Mouse (Mus musculus): Measurements from ENCODE around the gene Cx3cl1.

Cx3cl1 gene

DNA sequence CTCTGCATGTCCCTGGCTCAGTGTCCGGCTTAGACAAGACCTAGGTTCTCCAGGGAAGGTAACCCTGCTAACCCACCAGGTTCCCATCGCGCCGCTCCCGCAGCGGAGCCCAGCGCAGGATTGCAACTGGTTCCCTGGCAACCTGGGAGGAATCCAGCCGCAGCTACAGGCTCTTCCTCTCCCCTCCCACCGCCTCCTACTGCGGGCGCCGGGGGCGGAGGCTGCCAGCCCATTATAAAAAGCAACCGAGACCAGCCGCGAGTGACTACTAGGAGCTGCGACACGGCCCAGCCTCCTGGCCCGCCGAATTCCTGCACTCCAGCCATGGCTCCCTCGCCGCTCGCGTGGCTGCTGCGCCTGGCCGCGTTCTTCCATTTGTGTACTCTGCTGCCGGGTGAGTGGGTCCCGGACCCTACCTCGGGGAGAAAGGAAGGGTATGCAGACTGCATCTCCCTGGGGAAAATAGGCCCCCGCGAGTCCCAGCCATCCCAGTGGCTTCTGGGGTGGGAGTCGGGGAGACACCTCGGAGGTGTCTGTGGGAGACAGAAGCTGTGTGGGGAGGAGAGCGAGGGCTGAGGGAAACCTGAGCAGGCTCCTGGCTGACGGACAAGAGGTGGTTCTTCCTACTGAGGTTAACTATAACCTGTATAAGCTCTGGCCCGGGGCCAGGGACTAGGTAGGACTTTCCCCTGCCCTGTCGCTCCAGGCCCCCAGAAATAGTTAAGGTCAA is at the start of gene Cx3cl1:
TSS of gene Cx3cl1 (plus strand) at position 69 of the 730 bp plus-strand sequence.
- peak; percentile 90 for DNase-seq (ENCODE audit: low read depth, low spot score)

DNA sequence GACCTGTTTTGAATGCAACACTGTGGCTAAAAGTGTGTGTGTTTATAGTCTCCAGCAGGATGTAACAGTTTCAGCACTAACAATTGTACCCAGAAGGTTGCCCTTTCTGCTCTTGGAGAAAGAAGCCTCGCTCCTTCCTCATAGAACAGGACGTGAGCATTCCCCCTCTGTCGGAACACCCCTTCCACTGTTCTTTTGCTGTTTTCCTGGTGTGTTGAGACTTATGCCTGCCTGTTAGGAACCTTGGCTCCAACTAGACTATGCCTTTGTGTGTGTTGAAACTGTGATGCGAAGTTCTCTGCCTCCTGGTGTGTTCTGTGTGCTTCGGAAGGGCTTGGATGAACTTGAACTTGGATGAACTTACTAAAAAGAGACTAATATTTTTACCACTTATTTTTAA is 45.8 kb upstream of the Cx3cl1 start:
- DNase-seq (ENCODE audit: low read depth, low spot score) = no peak

DNA sequence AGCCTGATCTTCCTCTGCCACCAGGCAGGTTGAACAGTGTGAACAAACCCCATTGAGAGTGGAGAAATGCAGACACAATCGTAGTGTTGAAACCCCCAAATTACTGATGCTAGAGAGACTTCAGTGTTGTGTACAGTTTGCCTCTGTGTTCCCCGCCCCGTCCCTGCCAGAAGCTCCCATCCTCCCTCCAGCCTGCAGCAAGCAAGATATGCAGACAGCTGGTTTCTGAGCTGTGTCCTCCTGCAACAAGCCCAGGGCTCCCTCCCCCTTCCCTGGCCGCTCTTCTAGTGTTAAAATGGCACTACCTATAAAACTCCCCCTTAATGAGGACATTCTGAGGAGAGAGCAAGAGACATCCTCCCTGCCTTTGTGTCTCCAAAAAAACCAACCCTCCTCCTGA is 42.5 kb upstream of the Cx3cl1 start:
- DNase-seq (ENCODE audit: low read depth, low spot score) = no peak

DNA sequence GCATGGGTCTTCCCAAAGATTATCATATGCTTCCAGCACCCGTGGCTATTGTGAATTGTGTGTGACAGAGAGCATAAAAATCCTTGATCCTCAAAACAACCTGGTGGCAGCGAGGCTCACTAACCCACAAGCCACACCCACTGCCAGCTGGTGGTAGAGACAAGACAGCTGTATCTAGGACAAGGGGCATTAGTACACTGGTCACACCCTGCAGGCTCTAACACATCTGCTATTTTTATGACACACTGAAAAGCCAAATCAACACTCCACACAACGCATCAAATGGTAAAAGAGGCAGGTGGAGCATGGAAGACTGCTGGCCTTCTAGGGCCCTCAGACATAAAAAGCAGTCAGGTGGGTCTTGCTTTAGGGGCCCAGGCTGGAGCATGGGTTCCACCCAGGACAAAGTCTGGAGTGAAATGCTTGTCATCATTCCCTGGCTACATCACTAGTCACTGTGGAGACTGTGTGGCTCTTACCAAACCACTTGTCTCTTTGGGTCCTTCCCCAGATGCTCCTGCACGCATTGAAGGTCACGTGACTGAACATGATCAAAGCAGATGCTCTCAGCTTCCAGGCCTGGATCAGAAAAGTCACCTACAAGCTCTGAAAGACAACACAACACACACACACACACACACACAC is 37.9 kb upstream of the Cx3cl1 start:
- DNase-seq (ENCODE audit: low read depth, low spot score) = no peak

DNA sequence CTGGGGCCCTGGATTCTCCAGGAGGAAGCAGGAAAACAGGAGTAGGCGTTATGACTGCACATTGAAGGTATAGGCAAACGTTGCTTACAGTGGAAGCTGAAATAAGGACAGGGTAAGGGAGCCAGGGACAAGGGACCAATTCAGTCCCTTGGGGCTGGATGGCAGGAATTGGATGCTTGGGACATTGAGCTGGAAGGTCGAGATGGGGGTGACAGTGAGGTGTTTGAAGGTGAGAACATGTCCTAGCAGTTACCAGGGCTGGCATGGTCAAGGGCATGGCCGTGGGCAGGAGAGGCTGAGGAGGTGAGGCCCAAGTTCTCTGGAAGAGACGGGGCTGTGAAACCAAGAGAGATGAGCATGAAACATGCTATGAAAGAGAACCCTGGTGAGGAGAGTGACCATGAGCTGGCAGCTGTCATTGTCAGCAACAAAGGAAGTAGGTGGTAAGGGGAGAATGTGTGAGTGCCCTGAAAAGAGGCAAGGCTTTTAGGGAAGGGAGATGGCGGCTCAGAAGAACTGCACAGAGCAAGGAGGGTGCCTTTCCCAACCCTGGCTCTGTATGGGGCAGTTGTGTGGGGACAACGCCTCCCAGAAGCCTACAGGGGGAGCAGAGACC is 37.0 kb upstream of the Cx3cl1 start:
- DNase-seq (ENCODE audit: low read depth, low spot score) = peak; percentile 20

DNA sequence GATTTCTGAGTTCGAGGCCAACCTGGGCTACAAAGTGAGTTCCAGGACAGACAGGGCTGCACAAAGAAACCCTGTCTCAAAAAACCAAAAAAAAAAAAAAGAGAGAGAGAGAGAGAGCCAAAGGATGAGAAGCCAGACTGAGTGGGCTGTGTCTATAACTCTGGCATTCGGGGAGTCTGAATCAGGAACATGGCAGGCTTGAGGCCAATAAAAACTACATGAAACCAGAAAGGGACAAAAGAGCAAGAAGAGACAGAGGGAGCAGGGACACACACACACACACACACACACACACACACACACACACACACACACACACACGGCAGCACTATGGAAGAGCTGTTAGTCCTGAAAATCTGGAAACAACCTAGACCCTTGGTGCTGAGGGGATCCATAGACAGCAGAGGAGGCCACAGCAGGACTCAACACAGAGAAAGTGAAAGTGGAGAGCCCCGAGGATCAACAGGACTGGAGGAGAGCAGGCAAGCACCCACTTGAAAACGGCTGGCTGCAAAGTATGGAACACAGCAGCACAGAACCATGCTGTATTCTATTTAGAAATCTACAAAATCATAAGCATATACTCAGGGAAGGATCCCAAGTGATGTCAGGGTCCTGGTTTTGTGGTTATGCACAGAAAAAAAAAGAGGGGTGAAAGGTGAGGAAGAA is 36.2 kb upstream of the Cx3cl1 start:
- no peak for DNase-seq (ENCODE audit: low read depth, low spot score)

DNA sequence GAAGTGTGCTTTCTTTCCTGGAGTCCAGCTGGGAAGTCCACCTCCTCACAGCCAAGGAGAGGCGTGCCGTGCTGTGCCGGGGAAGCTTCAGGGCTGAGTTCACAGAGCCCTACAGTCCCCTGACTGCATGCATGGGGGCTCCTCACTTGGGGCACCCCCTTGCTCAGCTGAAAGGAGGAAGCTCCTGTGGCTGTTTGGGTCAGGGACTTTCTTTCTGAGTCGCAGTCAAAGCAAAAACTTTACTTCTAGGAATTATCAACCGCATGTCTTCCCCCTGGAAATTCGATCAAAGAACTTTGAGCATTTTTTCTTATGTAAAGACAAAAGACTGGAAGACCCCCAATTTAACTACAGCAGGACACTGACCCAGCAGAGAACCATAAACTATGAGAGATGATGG is 32.0 kb upstream of the Cx3cl1 start:
- DNase-seq (ENCODE audit: low read depth, low spot score) = no peak

DNA sequence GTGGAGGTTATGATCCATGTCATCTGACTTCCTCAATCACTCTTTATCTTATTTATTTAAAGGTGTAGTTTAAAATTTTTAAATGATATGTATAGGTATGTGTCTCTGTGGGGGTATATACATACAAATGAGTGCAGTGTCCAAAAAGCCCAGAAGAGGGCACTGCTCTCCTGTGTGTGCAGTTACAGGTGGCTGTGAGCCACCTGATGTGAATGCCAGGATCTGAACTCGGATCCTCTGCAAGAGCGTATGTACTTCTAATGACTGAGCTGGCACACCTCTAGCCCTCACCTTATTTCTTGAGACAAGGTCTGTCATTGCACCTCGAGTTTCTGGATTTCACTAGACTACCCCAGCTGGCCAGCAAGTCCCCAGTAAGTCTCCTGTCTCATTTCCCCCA is 31.2 kb upstream of the Cx3cl1 start:
- peak; percentile 33 for DNase-seq (ENCODE audit: low read depth, low spot score)

DNA sequence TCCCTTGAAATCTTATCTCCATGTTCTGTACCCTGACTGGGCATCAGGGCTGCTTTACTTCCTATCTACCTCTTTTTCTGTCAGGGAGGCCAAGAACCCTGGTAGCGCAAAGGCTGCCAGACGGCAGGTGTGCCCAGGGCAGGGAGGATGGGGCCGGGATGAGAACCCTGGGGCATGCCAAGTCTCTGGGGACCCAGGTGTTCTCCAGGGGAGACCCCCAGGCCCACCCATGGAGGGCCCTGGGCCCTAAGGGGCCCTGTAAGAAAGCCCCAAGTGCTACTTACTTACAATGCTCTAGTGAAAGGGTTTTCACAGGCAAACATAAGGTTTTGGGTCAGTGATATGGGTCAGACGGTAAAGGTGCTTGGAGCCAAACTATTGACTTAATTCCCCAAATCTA is 30.1 kb upstream of the Cx3cl1 start:
- DNase-seq (ENCODE audit: low read depth, low spot score) = no peak

DNA sequence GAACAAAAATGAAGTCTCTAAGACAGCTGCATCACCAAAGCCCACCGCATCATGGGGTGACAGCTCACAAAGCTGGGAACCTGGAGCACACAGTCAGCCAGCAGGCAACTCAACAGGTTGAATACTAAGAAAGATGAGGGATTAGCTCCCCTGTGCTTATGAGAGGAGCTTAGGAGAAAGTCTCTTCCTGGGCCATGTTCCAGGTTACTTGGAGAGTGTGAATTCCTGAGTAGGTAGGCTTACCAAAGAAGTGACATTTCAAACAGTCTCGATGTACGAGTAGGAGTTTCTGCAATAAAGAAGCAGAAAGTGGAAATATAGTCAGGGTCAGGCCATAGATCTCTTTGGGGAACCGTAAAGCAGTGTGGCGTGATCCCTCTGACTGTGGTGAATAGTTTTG is 27.3 kb upstream of the Cx3cl1 start:
- no peak for DNase-seq (ENCODE audit: low read depth, low spot score)

DNA sequence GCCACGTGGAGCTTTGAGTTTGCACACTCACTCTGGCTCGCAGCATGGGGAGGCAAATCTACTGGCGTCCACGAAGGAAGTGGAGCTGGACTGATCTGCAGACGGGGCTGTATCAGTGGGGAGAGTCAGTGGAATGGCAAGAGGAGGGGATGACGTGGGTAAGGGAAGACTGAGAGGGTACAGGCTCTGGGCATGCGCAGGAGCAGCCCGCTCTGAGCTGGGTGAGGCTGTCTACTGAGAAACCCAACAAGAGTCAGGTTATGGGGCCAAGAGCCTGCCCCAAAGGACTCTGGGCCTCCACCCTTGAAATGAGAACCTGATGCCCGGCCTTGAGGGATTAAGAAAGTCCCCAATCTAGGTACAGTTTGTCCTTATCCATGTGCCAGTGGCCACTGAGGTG is 26.8 kb upstream of the Cx3cl1 start:
- DNase-seq (ENCODE audit: low read depth, low spot score) = no peak

DNA sequence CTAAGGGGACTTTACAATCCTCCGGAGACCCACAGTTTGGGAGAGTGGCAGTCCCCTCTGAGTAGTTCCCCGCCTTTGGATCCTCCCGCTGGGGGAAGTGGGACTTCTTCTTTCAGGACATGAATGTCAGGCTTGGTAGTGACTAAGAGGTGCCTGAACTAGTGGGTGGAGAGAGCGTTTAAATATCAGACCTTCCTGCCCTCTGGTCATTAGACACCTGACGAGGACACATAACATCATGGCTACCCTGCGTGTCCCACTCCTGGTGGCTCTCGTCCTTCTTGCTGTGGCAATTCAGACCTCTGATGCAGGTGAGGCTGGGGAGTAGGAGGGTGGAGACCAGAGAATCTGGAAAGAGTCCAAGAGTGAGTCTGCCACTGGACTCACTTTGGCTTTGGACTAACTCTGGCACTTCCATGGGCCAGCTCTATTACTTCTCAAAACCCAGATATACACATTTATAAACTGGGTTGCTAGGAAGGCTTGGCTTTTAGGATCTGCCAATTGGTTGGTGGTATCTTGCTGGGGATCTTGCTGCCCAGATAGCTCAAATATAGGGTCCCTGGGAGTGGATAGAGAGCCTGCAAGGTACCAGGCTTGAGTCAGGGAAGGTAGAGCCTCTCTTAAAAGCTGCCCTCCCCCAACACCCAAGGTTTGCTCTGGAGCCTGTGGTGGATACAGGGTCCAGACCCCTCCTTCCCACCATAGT is 26.2 kb upstream of the Cx3cl1 start, which contains the start of gene Ccl22:
TSS of gene Ccl22 (plus strand) at position 115 of the 709 bp plus-strand sequence.
- DNase-seq (ENCODE audit: low read depth, low spot score) = no peak

DNA sequence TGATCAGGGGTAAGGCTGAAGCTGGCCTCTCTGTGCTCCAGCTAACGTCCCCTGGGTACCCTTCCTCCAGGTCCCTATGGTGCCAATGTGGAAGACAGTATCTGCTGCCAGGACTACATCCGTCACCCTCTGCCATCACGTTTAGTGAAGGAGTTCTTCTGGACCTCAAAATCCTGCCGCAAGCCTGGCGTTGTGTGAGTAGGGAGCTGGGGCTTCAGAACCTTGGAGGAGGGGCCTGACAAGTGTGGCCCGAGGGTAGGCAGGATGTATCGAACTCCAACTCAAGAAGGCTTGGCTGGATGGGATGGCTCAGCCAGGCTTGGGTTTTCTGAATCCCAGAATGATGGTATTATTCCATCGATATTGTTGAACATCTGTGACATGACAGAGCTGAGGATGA is 25.0 kb upstream of the Cx3cl1 start:
- DNase-seq (ENCODE audit: low read depth, low spot score) = no peak

DNA sequence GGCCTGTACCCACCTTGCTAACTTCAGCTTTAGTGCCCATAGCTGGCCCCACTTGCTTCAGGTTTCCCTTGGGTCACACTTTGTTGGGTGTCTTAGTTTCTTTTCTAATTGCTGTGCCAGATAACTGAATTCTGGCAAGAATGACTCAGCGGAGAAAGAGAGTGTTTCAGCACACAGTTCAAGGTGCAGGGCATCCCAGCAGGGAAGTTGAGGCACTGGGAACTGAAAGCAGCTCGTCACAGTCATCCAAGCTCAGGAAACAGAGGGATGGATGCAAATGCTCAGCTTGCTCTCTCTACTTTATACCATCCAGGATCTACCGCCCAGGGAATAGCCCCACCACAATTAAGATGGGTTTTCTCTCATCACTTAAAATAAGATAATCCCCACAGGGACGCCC is 23.4 kb upstream of the Cx3cl1 start:
- no peak for DNase-seq (ENCODE audit: low read depth, low spot score)

DNA sequence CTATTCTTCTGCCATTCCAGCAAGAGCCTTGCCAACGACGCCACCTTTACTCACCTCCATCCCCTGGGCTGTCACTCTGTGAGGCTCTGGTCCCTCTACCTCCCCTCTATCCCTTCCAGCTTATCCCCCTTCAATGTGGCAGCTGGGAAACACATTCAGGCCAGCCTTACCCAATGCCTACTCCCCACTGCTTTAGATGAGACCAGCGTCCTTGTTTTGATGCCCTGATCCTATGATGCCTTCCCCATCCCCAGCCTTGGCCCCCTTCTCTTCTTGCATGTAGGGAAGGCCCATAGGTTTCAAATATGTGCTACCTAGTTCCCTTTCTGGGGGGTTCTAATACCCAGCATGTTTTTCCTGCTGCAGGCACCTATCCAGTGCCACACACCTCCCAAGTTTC is 21.9 kb upstream of the Cx3cl1 start:
- no peak for DNase-seq (ENCODE audit: low read depth, low spot score)

DNA sequence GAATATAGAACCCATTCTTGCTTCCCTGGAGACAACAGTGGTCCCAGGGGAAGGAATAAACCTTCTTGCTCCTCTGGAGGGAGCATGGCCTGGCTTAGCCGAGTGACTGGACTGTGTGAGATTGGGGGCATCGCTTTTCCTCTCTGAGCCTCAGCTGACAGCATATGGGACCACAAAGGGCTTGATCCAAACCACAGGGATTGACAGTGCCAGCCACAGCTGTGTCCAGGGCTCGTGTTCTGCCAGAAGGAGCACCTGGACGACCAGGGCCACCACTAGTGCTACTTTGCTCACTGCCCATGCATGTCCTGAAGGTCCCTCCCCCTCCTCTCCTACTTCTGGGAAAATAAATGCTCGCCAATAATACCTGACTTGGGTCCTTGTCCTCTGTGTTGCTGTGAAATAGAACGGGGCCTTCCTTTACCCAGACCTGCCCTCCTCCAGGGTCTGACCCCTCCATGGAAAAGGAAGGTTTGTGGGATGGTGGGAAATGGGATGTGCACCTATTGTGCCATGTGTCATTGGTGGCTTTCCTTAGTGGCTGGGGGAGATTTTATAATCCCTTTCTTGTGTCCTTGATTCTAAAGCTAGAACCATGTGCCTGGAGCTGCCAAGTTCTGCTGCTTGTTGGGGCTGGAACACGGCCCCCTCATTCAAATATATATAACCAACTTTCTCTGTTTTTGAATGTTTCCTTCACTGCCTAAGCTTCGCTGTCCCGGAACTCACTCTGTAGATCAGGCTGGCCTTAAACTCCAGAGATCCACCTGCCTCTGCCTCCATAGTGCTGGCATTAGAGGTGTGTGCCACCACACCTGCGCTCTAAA is 20.6 kb upstream of the Cx3cl1 start:
- no peak for DNase-seq (ENCODE audit: low read depth, low spot score)

DNA sequence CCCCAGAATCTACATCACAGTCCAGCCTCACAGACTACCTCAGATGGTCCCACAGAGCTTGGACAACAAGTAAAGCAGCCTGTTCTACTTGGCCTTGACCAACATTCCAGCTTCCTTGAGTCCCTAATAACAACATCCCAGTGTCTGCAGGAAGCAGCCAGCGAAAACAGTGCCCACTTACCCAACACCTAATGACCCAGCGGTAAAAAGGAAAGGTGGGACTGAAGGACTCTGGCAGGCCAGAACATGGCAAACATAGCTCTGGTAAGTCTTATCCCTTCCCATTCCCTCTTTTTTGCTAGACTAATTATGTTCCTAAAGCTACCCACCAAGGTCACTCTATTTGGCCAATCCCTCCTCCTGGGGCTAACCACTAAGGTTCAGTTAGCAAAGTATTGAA is 17.8 kb upstream of the Cx3cl1 start:
- no peak for DNase-seq (ENCODE audit: low read depth, low spot score)

DNA sequence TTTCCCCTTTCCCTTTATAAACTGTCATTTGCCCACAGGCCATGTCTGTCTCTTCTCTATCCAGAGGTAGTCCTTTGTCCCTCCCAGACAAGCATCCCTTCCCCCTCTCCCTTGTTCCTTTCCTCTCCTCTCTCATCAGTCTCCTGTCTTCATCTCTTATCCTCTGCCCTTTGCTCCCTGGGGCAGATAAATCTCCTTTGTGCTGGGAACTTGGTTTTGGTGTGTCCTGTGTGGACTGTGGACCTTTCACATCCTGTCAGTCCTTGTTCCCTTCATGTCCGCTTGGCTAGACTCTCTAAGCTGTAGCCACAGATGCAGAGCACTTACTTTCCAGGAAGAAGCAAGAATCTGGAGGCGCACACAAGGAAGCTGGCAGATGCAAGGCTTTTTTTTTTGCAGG is 17.3 kb upstream of the Cx3cl1 start:
- DNase-seq (ENCODE audit: low read depth, low spot score) = no peak

DNA sequence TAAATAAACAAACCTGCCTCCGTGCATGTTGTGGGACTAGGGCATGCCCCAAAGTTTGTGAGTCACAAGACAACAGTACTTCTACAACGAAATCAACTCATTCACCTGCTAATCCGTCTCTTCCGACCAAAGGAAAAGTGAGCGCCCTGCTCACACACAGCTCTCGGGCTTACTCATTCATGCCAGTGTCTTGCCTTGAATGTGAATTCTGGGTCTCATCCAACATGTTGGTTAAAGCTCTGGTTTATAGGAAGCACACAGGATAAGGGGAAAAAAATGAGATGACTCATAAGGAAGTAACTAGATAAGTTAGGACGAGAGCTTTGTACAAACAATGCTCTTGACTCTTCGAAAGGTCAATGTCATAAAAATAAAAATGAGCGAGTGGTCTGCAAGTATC is 4.8 kb upstream of the Cx3cl1 start:
- no peak for DNase-seq (ENCODE audit: low read depth, low spot score)

DNA sequence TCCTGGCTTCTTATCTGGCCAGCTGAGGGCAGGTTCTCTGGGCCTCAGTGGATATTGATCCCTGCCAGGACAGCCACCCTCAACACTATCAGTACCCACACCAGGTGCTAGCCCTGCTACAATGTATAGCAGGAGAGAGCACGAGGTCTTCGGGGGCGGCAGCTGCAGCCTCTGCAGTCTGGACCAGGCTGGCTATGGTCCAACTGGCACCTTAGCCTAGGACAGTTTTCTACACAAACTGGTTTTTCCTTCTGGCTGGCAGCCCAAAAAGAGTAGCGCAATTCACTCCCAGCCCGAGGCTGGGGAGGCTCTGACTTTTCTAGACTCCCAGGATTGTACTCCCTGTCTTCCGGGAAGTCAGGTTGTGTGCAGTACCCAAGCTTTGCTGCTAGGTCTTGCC is 864 bp upstream of the Cx3cl1 start:
- DNase-seq (ENCODE audit: low read depth, low spot score) = no peak

DNA sequence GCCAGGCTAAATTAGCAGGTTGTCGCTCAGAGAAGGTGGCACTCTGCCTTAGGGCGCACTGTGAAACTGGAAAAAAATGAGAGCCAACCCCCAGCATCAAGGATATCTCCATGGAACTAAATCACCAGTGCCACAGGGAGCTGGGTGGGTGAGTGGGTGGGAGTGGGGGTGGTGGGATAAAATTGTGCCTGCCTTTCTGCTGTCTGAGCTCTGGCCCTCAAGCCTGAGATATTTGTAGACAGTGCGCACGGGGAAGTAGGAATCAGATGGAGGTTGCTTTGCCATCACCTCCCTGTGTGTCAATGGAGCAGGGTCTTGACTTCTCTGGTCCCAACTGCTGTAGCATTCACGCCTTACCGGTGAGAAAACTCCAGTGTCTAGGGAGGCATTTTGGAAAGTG is 1.2 kb downstream of the Cx3cl1 start:
- no peak for DNase-seq (ENCODE audit: low read depth, low spot score)

Measured in ES-CJ7 (cell line).